Mouse (Mus musculus) CH12F3 (cell line): Measurements from ENCODE around the gene Arxes1.
"Not testable (repeated sequence)": the region's sequence is repeated elsewhere in the genome, so short reads cannot be mapped to it uniquely, and the experiment has no call there.

Experiments
- in situ Hi-C: fragments of 300-500 bp; cut with MboI; formaldehyde crosslinking; loops from 2 replicates; pipeline ENCODE4 v1.14.3; 2020; ENCODE audit warnings: low sequenced_read_pairs

The Arxes1 gene

GRCm38 (mm10) chrX:136032799-136033763, at the start of gene Arxes1:
Gene Arxes1 (plus strand): TSS chrX:136033367.
- in situ Hi-C loops = not testable (repeated sequence)

- in situ Hi-C loops = no loop called here
These were observed 48.5 kb upstream of the Arxes1 start for GRCm38 (mm10) chrX:135984539-135985260.

DNA sequence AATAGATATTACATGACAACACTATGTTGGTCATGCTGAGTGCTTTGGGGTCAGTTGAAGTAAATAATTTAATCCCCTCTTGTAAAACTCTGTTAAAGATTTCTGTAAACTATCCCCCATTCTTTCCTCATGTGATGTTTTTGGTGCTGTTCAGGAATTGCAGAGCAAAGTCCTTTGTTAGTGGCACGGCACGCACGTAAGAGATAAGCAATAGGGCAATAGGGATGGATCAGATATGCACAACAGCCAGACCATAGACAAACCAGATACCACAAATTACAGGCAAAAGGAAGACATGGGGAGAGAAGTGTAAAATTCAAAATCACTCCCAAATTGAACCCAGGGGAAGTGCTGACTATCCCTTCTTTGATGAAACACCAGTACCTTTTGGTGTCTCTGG, 46.9 kb upstream of the Arxes1 start:
- in situ Hi-C loops = no loop called here

DNA sequence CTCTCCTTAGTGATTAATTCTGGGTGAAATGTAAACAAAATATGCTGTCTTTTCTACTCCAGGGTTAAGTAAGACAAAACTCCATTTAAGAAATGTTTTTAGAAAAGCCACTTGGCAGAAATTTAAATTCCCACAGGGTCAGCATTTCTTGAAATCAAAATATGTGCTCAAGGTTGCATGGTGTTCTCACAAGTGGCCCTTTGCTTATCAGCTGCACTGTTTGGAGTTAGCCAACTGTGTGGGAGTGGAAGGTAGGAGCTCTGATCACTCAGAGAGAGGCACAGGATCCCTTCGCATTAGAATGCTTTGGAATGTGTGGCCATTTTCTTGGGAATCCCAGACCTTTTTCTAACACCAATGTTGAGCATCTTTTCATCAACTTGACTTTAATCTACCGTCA, 42.5 kb upstream of the Arxes1 start:
- in situ Hi-C loops = no loop called here

- in situ Hi-C loops = not testable (repeated sequence)
These were observed 40.0 kb upstream of the Arxes1 start for GRCm38 (mm10) chrX:135993192-135993594.

GRCm38 (mm10) chrX:135993664-135994119, 39.5 kb upstream of the Arxes1 start, which contains the start of gene Arxes2:
Gene Arxes2 (plus strand): TSS chrX:135993824.
- in situ Hi-C loops = not testable (repeated sequence)

GRCm38 (mm10) chrX:136007199-136007843, 25.8 kb upstream of the Arxes1 start:
- in situ Hi-C loops = no loop called here

GRCm38 (mm10) chrX:136014392-136014791, 18.8 kb upstream of the Arxes1 start:
- in situ Hi-C loops = no loop called here

DNA sequence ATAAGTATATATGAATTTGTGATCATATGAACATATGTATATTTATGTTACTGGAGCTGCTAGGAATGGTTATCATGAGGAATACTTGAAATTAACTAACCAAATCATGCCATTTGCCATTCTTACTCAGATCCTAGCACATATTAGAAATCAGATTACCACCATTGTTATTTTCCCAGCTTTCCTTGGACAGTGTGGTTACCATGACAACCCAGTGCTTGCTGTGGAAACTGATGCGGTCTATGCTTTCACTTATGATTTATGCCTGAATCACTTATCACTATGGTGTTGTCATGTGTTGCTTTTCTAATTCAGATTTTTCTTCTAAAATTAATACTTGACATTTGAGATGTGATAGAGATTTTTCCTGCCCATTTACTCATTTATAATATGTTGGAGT, 2.8 kb upstream of the Arxes1 start:
- in situ Hi-C loops = no loop called here

DNA sequence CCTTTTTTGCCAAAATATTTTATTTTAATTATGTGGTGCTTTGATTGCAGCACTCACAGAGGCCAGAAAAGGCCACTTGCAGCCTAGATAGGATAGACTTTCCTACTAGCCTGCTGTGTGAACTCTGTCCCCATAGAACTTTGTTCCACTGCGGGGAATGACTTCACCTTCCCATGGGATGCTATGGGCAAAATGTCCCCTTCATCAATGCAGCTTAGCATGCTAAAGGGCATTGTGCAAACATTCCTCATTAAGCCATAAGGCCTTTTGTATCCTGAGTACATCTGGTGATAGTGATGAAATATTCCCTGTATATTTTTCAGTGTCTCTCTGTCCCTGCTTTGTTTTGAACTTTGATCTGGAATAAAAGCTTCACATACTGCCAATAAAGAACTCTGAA, 10.6 kb downstream of the Arxes1 start:
- in situ Hi-C loops = no loop called here

GRCm38 (mm10) chrX:136047528-136047927, 14.4 kb downstream of the Arxes1 start:
- in situ Hi-C loops = no loop called here

GRCm38 (mm10) chrX:136051219-136051618, 18.1 kb downstream of the Arxes1 start:
- in situ Hi-C loops = no loop called here

DNA sequence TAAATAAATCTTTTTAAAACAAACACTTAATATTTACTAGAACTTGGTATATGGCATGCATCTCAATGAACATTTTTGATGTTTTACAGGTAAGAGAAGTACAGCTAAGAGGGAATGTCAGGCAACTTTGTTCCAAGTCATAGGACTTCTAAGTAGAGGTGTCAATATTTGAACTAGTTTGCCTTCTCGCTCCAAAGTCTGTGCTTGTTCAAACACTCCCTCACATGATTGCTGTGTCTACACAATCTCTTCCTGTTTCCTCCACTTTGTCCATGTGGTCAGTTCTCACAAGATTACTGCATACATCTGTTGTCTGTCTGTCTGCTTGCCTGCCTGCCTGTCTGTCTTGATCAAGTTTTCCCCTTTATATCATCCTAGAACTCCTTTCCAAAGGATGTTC, 27.5 kb downstream of the Arxes1 start:
- in situ Hi-C loops = no loop called here

DNA sequence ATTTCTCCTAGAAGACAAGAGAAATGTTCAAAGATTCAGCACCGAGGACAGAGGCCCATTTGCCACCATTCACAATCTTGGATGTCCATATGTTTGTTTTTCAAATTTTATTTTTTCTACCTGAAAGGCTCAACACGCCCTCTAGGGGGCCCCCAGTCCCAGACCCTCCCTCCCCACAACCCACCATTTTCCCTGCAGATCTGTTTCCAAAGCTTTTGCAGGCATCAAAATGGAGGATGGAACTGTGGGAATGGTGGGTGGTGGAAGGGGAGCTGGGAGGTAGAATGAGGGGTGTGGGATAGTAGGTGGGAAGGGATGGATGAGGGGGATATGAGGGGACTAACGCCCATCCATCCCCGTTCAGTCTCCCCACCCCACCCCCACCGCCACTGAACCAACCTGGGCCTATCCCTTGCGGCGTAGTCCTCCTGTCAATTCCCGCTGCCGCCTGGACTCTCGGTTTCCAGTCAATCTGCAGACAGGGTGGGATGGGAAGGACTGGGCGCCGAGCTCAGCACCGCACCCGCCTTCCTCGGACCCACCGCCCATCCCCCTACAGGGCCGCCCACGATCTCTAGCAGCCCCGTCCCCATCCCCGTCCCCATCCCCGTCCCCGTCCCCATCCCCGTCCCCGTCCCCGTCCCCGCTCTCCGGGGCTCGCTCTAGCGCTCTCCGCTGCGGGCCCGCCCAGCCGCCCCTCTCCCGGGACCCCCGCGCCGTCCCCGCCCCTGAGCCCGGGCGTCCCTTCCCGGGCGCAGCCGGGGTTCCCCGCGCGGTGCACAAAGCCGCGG, 34.2 kb downstream of the Arxes1 start:
- in situ Hi-C loops = not testable (repeated sequence)

DNA sequence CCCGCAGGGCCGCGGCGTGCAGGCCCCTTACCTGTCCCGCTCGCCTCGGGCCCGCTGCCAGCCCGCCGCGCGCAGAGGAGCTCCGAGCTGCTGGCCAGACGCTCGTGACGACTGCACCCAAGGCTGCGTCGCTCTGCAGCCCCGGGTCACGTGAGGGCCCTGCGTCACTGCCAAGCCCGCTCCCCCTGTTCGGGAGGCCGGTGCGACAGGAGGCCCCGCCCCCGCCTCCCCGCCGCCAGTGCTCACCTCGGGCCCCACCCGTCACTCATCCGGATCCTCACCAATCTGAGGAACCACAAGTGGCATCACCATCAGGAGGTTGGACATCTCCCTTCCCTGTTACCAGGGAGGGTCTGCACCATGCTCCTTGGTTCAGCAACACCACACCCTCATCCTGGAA, 34.9 kb downstream of the Arxes1 start, which contains the start of gene Bex2:
Gene Bex2 (minus strand): TSS at position 217 of the 400 bp plus-strand sequence.
- in situ Hi-C loops = not testable (repeated sequence)
